Mouse (Mus musculus) lung, postnatal 36 days (tissue): ENCODE results near the gene Dnttip1.
A peak's percentile ranks its signal among the peaks of the same experiment; 100 is the strongest.

Experiments used
- DNase-seq: peaks from one replicate; pipeline ENCODE4 v3.0.0; 2022; ENCODE audit warnings: mixed read lengths

Dnttip1 gene

DNA sequence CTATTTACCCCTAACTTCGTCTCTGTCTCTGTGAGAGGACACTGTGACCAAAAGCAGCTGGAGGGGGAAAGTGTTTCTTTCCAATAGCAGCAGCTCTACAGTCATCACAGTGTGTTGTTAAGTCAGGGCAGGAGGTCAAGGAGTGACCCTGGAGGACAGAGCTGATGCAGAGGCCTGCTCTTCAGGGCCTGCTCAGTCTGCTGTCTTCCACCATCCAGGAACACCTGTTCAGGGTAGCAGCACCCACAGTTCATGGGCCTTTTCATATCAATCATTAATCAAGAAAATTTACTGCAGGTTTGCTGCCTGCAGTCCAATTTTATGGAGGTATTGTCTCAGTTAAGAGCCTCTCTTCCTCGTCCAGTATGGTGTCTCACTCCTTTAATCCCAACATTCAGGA, 67.8 kb downstream of the Dnttip1 start:
- DNase-seq = no peak

DNA sequence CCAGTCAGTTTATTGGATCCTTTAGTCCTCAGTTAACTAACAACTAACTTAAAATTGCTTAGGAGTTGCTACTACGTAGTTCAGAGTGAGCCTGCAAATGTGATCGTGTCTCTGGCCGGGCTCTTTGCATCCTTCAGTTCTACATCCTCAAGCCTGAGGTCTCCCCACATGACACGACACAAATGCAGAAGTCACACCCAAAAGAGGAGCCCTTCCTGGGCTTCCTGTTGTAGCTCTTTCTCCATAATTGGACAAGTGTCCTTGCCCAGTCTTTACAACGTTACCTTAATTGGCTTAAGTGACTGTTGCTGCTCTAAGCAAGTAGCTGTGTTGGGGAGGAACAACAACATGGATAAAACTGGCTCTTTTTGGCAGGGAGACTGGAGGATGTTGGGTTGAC, 69.6 kb downstream of the Dnttip1 start:
- no peak for DNase-seq

DNA sequence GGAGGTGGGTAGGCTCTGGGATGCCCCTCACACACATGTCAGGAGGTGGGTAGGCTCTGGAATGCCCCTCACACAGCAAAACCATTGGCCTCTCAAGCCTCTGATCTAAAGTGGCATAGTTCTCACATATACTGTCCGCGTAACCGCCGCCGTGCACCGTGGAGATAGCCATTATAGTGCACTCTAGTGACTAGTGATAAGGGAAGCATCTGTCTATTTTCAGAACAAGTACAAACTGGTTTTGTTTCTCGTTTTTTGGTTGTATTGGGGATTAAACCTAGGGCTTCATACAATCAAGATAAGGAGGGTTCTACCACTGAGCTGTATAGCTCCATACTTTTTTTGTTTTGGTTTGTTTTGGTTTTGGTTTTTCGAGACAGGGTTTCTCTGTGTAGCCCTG, 70.0 kb downstream of the Dnttip1 start:
- no peak for DNase-seq

DNA sequence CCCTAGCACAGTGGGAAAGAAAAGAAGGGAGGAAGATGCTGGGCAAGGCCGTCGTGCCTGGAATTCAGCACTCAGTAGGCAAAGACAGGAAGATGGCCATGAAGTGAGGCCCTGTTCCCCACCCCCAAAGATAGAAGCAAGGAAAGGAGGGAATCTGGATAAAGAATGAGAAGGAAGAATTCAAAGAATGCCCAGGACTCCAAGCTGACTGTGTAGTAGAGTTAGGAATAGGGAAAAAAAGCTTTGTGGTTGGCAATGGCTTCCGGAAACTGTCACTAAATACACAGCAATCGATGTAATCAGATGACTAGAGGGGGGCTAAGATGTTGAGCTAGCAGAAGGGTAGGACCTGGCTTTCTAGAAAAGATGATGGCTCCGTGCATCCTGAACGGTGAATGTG, 71.4 kb downstream of the Dnttip1 start:
- no peak for DNase-seq

DNA sequence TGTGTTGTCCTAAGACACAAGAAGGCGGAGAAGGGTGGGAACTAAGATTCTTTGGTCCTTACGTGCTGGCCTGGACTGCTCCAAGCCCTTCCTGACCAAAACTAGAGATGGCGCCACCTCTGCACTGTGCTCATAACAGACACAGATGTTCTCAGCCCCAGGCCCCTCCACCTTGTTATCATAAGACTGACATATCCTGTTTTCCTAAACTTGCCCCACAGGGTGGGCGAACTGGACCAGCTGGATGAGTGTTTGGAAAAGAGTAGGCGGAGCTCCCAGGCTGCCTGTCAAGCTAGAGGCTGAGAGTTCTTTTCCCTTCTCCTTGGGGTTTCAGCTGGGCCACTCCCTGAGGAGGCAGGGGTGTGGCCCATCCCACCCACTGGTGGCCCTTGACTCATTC, 71.9 kb downstream of the Dnttip1 start:
- DNase-seq = peak; percentile 37
